18 mouse cellular contexts compared by ENCODE assay signal in genomic region chr13:56078724-56079262, GRCm38 (mm10). TPM values are rescaled to one million over a fixed set of nuclear protein-coding genes. Genes with fewer than 3 reads are reported as not detected.
DNase-seq lines count a peak whose midpoint lies in the region; ATAC-seq and TF ChIP-seq lines count a peak whose summit lies in the region.
"Had no signal": no experiment of that assay in that cellular context is flagged by ENCODE, and none has a peak within 500 bp of the region (broad histone marks: within the 10 kb centered on the region; RNA-seq: fewer than 3 reads in every experiment).

No protein-coding gene starts in this region.

- no peaks in the 10 kb centered on the region for H3K9me3 ChIP-seq in embryonic facial prominence, embryonic 14.5 days (ENCODE audit: control insufficient read depth, low read length)
- no peaks in the 10 kb centered on the region for H3K9me3 ChIP-seq in limb, embryonic 11.5 days (ENCODE audit: control insufficient read depth, low read length)
- no peaks in the 10 kb centered on the region for H3K9me3 ChIP-seq in stomach, embryonic 16.5 days (replicated peaks; ENCODE audit: control insufficient read depth, low read length)
- H3K9me3 ChIP-seq: midbrain, embryonic 10.5 days had no signal

- H3K4me2 ChIP-seq in embryonic facial prominence, embryonic 14.5 days (ENCODE audit: low read depth, low read length): no peak overlapping the region
- H3K4me2 ChIP-seq in limb, embryonic 11.5 days (ENCODE audit: low read depth, severe bottlenecking): no peak overlapping the region
- no peak overlapping the region for H3K4me2 ChIP-seq in stomach, embryonic 16.5 days (ENCODE audit: low read depth, low read length)
- H3K4me2 ChIP-seq: heart, embryonic 11.5 days had no signal

- no peaks in the 10 kb centered on the region; the same call in 1 of the 2 replicates for H3K4me1 ChIP-seq in lung, adult 2 months (ENCODE audit: control insufficient read depth, insufficient read depth, low read length)
- H3K4me1 ChIP-seq in embryonic facial prominence, embryonic 14.5 days (ENCODE audit: control insufficient read depth, insufficient read depth, low read length): no peaks in the 10 kb centered on the region
- H3K4me1 ChIP-seq in limb, embryonic 11.5 days (ENCODE audit: control insufficient read depth, insufficient read depth, low read length): peaks cover 19% of the 10 kb centered on the region
- peaks cover 9% of the 10 kb centered on the region for H3K4me1 ChIP-seq in stomach, embryonic 16.5 days (ENCODE audit: control insufficient read depth, insufficient read depth, low read length)
- H3K4me1 ChIP-seq: midbrain, embryonic 10.5 days had no signal

- H3K36me3 ChIP-seq in embryonic facial prominence, embryonic 14.5 days (ENCODE audit: control insufficient read depth, insufficient read depth, low read length): peaks cover 95% of the 10 kb centered on the region
- peaks cover 34% of the 10 kb centered on the region for H3K36me3 ChIP-seq in limb, embryonic 11.5 days (ENCODE audit: control insufficient read depth, insufficient read depth, low read length)
- H3K36me3 ChIP-seq in stomach, embryonic 16.5 days (ENCODE audit: control insufficient read depth, insufficient read depth, low read length): peaks cover 17% of the 10 kb centered on the region

- H3K27me3 ChIP-seq in embryonic facial prominence, embryonic 14.5 days (replicated peaks; ENCODE audit: control insufficient read depth, insufficient read depth, low read length): no peaks in the 10 kb centered on the region
- H3K27me3 ChIP-seq in limb, embryonic 11.5 days (ENCODE audit: control insufficient read depth, insufficient read depth, low read length): no peaks in the 10 kb centered on the region
- no peaks in the 10 kb centered on the region for H3K27me3 ChIP-seq in stomach, embryonic 16.5 days (ENCODE audit: control insufficient read depth, insufficient read depth, low read length)

- ATAC-seq in embryonic facial prominence, embryonic 14.5 days (ENCODE audit: low read depth): peak; percentile 38; the same call in 1 of the 2 replicates
- ATAC-seq in limb, embryonic 11.5 days (ENCODE audit: insufficient number of reproducible peaks, low FRiP score, low TSS enrichment, low read depth): no peak
- no peak for ATAC-seq in stomach, embryonic 16.5 days (ENCODE audit: insufficient read depth, low FRiP score)
- ATAC-seq: CD4-positive, CD25-positive, alpha-beta regulatory T cell, adult 4 months; inflammation-experienced regulatory T-cells, adult 6 months had no signal

- no peak for TF ChIP-seq CTCF in lung, adult 2 months (IDR thresholded peaks at IDR 0.05; ENCODE audit: insufficient read depth, low read length)

- 77% methylated on average over 17 of the region's 17 CpGs for WGBS in lung, adult 2 months
- 47% methylated on average over 16 of the region's 17 CpGs for WGBS in embryonic facial prominence, embryonic 14.5 days
- 29% methylated on average over 17 of the region's 17 CpGs for WGBS in limb, embryonic 11.5 days
- 51% methylated on average over 17 of the region's 17 CpGs for WGBS in stomach, embryonic 16.5 days

- DNase-seq in lung, postnatal 10 days: peak; percentile 47
- DNase-seq in lung, adult 2 months: no peak
- peak; percentile 87 for DNase-seq in embryonic facial prominence, embryonic 14.5 days (ENCODE audit: low spot score)
- DNase-seq in limb, embryonic 11.5 days (ENCODE audit: low spot score): peak; percentile 68
- DNase-seq in MN1 (ENCODE audit: low spot score): no peak
- no peak for DNase-seq in kidney, adult 9 months
- DNase-seq: adrenal gland, adult 8-10 months; cerebellum, adult 18-20 months; gastrocnemius, postnatal 14 days; heart, postnatal 4 days; kidney, postnatal 25 days; right cerebral cortex, postnatal 4 days; thymus, adult 18-20 months had no signal

- H3K9ac ChIP-seq in embryonic facial prominence, embryonic 14.5 days (ENCODE audit: low read depth, low read length): no peak overlapping the region
- H3K9ac ChIP-seq in limb, embryonic 11.5 days (ENCODE audit: low read length): no peak overlapping the region
- 0 out of 2 replicates have a peak overlapping the region, but pooled peaks have one; percentile 20 for H3K9ac ChIP-seq in stomach, embryonic 16.5 days (ENCODE audit: low read length)

- TF ChIP-seq POLR2A in lung, adult 2 months (IDR thresholded peaks at IDR 0.05; ENCODE audit: borderline replicate concordance, extremely low read depth, low read depth, low read length): no peak

- H3K27ac ChIP-seq in embryonic facial prominence, embryonic 14.5 days (replicated peaks; ENCODE audit: low read depth, low read length): no peak overlapping the region
- 0 out of 2 replicates have a peak overlapping the region, but pooled peaks have one; percentile 11 for H3K27ac ChIP-seq in limb, embryonic 11.5 days (replicated peaks; ENCODE audit: low read depth, low read length)
- no peak overlapping the region for H3K27ac ChIP-seq in stomach, embryonic 16.5 days (ENCODE audit: low read length)
- H3K27ac ChIP-seq: midbrain, embryonic 10.5 days had no signal

- H3K4me3 ChIP-seq in lung, adult 2 months (replicated peaks; ENCODE audit: extremely low read depth, low read depth, low read length): no peak overlapping the region
- H3K4me3 ChIP-seq in embryonic facial prominence, embryonic 14.5 days (ENCODE audit: low read depth, low read length): no peak overlapping the region
- H3K4me3 ChIP-seq in limb, embryonic 11.5 days (ENCODE audit: low read depth, low read length): no peak overlapping the region
- H3K4me3 ChIP-seq in stomach, embryonic 16.5 days (replicated peaks; ENCODE audit: low read length): no peak overlapping the region
- H3K4me3 ChIP-seq: midbrain, embryonic 10.5 days had no signal

RNA-seq across cellular contexts. Expression of gene H2afy, which starts 57.4 kb away (rescaled TPM):
- 85.2 and 110 TPM in 2 replicates for polyA plus RNA-seq in lung, adult 2 months (2012; rRNA removed)
- polyA plus RNA-seq in embryonic facial prominence, embryonic 14.5 days (2014; fragmentation: Nextera tagmentation; extraction: Ambion mirVana): 246 and 265 TPM in 2 replicates
- polyA plus RNA-seq in limb, embryonic 11.5 days (2014; fragmentation: Nextera tagmentation; extraction: Ambion mirVana): 726 and 743 TPM in 2 replicates
- 247 and 271 TPM in 2 replicates for polyA plus RNA-seq in stomach, embryonic 16.5 days (2015; fragmentation: Nextera tagmentation; extraction: Ambion mirVana)

Comparison
In these comparisons a context has a peak if more than half of its experiments do, and no peak if none do; other contexts are left out.
1. DNase-seq: peak in lung, postnatal 10 days (single experiment), embryonic facial prominence, embryonic 14.5 days (single experiment) and limb, embryonic 11.5 days (single experiment); none in lung, adult 2 months (single experiment), MN1 (single experiment) and kidney, adult 9 months (single experiment).